Mouse (Mus musculus) liver, embryonic 13.5 days (tissue): ENCODE measurements around the gene Gm3448. TPM values are rescaled to one million over a fixed set of nuclear protein-coding genes. Genes with fewer than 3 reads are reported as not detected.
"Not testable (repeated sequence)": the region's sequence is repeated elsewhere in the genome, so short reads cannot be mapped to it uniquely, and the experiment has no call there.

Experiments
- ATAC-seq: fragments of 200-750 bp; cut with Nextera tagmentation; 2 replicates; pipeline ENCODE4 v1.8.0; 2017; ENCODE audit warnings: low read depth, mild to moderate bottlenecking, moderate number of reproducible peaks, moderate library complexity
- DNase-seq: peaks from one replicate; pipeline ENCODE4 v3.0.0; 2022
- H3K27ac ChIP-seq: fragments of 300-500 bp; sonication (generic); 2 replicates; pipeline ENCODE4 v1.5.1; 2015; ENCODE audit warnings: moderate library complexity, mild to moderate bottlenecking, inconsistent platforms
- H3K27me3 ChIP-seq: fragments of 300-500 bp; sonication (generic); 2 replicates; pipeline ENCODE4 v1.6.1; 2015; ENCODE audit warnings: mild to moderate bottlenecking, inconsistent platforms
- H3K36me3 ChIP-seq: fragments of 300-500 bp; sonication (generic); 2 replicates; pipeline ENCODE4 v1.6.1; 2015; ENCODE audit warnings: mild to moderate bottlenecking, inconsistent platforms
- H3K4me1 ChIP-seq: fragments of 300-500 bp; sonication (generic); replicated peaks from 2 replicates; pipeline ENCODE4 v1.6.1; 2015; ENCODE audit warnings: inconsistent platforms
- H3K4me2 ChIP-seq: fragments of 300-500 bp; sonication (generic); 2 replicates; pipeline ENCODE4 v1.6.1; 2015; ENCODE audit warnings: inconsistent platforms, mild to moderate bottlenecking, moderate library complexity
- H3K4me3 ChIP-seq: fragments of 300-500 bp; sonication (generic); replicated peaks from 2 replicates; pipeline ENCODE4 v1.5.1; 2015; ENCODE audit warnings: mild to moderate bottlenecking, inconsistent platforms
- H3K9ac ChIP-seq: fragments of 300-500 bp; sonication (generic); 2 replicates; pipeline ENCODE4 v1.6.1; 2015; ENCODE audit warnings: mild to moderate bottlenecking, inconsistent platforms
- H3K9me3 ChIP-seq: fragments of 300-500 bp; sonication (generic); replicated peaks from 2 replicates; pipeline ENCODE4 v1.6.1; 2016; ENCODE audit warnings: inconsistent platforms
- WGBS: fragments of 180-500 bp; shearing (Covaris S2); methylation state at CpG from one replicate; pipeline ENCODE4 v1.1.7; 2015; ENCODE audit not compliant: insufficient replicate concordance; 5-methylcytosine and 5-hydroxymethylcytosine counted together
- polyA plus RNA-seq: library from polyadenylated mRNA; unstranded; fragments of >200 nt; fragmentation: Nextera tagmentation; extraction: Ambion mirVana; gene quantifications from 2 replicates; pipeline ENCODE4 v1.2.1, GENCODE M21; 2015

Gm3448 gene
- polyA plus RNA-seq, 1 experiment from 2014 or later: 3.9 TPM

DNA sequence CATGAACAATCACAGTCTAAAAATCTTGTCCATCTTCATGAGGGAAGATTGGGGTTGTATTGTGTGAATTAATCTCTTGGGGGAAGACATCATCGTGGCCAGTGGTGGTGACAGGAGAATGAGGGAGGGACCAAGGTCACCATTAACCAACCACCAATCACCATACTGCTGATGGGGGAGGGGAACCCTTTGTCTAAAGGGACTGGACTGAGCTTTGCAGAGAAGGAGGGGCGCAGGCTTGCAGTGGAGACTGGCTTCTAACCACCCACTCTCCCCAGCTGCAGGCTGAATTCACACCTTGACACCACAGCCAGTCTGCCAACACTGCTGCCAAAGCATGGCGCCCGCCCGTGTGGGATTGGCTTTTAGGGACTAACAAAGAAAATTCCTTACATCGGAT is 24.7 kb upstream of the Gm3448 start:
- 60% methylated on average over 6 of the region's 6 CpGs for WGBS
- Histone ChIP-seq H3K9ac (no peak overlapping the region), H3K4me2 (no peak overlapping the region), H3K27ac (no peak overlapping the region), H3K4me1 (peaks cover 19% of the 10 kb centered on the region), H3K9me3 (no peaks in the 10 kb centered on the region), H3K27me3 (no peaks in the 10 kb centered on the region), H3K4me3 (no peak overlapping the region), H3K36me3 (peaks cover 22% of the 10 kb centered on the region)
- DNase-seq (no peak), ATAC-seq (peak; percentile 19; the same call in 1 of the 2 replicates)

GRCm38 (mm10) chr17:15065391-15066024 is 24.2 kb upstream of the Gm3448 start:
- Histone ChIP-seq H3K4me2 (no peak overlapping the region), H3K27me3 (no peaks in the 10 kb centered on the region), H3K27ac (no peak overlapping the region), H3K36me3 (peaks cover 25% of the 10 kb centered on the region), H3K4me1 (peaks cover 19% of the 10 kb centered on the region), H3K4me3 (no peak overlapping the region), H3K9me3 (no peaks in the 10 kb centered on the region), H3K9ac (no peak overlapping the region)
- no peak for DNase-seq
- 43% methylated on average over 13 of the region's 13 CpGs for WGBS
- no peak for ATAC-seq

DNA sequence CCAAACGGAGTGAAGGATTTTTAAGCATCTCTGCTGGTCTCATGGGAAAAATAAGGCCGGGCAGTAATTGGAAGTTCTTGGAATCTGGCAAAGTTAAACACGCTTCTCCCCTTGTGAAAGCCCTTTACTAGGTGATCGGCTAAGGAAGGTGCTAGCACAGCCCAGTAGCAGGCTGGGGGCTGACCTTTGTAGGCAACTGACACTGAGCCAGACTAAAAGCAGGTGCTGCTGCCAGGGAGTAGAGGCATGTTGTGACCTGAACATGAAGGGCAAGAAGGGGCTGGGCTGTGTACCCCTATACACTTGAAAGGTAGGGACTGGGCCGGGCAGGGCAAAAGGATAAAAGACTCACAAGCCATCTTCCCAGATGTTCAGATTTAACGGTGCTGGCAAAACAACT is 19.0 kb upstream of the Gm3448 start:
- no peak overlapping the region for H3K4me2 ChIP-seq
- H3K9ac ChIP-seq: no peak overlapping the region
- no peak overlapping the region for H3K27ac ChIP-seq
- no peak overlapping the region for H3K4me3 ChIP-seq
- ATAC-seq (no peak), DNase-seq (no peak)
- peaks cover 8% of the 10 kb centered on the region for H3K4me1 ChIP-seq
- WGBS: 82% methylated on average over 6 of the region's 6 CpGs
- H3K9me3 ChIP-seq: no peaks in the 10 kb centered on the region
- H3K27me3 ChIP-seq: no peaks in the 10 kb centered on the region
- H3K36me3 ChIP-seq: peaks cover 64% of the 10 kb centered on the region

DNA sequence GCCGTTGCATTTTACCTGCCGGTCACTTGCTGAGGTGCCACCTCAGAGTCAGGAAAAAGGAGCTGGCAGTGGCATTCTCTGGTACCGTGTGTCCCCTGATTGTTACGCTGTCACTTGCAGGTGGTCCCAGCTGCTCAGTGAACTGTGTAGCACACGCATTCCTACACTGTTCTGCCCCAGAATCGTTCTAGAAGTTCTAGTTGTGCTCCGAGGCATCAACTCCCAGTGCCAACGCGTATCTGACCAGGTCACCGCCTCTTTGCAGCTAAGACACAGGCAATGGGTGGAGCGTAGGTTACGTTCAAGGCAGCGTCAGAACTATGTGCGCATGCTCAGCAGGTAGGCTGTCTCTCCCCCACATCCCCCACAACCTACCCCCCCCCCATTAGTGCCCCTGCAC is 18.3 kb upstream of the Gm3448 start:
- no peak overlapping the region for H3K4me2 ChIP-seq
- WGBS: 87% methylated on average over 14 of the region's 14 CpGs

DNA sequence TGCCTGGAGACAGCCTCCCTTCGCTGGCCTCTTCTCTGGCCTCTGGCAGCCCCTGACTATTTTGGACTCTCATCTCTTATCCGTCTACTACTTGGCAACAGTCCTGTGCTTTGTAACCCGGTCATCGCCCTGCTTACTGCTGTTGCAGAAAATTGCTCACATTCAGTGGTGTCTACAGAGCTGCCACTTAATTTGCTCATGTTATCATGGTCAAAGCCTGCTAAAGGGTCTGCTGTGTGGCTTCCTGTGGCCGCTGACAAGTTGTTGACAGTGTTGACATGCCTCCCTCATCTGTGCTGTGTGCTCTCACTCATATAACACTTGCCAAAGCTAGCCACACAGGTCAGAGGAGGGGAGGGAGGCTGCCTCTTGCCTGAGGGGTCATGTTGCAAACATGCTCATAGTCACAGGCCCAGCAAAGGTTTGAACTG is 16.8 kb upstream of the Gm3448 start:
- 66% methylated on average over 5 of the region's 5 CpGs for WGBS

More for the DNA sequence above, 18.3 kb upstream of the Gm3448 start:
- DNase-seq (no peak), ATAC-seq (no peak)
- no peak overlapping the region for H3K4me3 ChIP-seq
- no peak overlapping the region for H3K27ac ChIP-seq
- no peak overlapping the region for H3K9ac ChIP-seq
- H3K27me3 ChIP-seq: no peaks in the 10 kb centered on the region
- peaks cover 67% of the 10 kb centered on the region for H3K36me3 ChIP-seq
- no peaks in the 10 kb centered on the region for H3K9me3 ChIP-seq
- H3K4me1 ChIP-seq: peaks cover 7% of the 10 kb centered on the region

GRCm38 (mm10) chr17:15055925-15056324 is 14.6 kb upstream of the Gm3448 start:
- no peak for DNase-seq
- H3K4me2 ChIP-seq: no peak overlapping the region
- WGBS: 65% methylated on average over 4 of the region's 4 CpGs

More for the DNA sequence above, 16.8 kb upstream of the Gm3448 start:
- no peak overlapping the region for H3K27ac ChIP-seq
- peaks cover 62% of the 10 kb centered on the region for H3K36me3 ChIP-seq
- no peaks in the 10 kb centered on the region for H3K27me3 ChIP-seq
- no peak overlapping the region for H3K4me2 ChIP-seq
- DNase-seq (no peak), ATAC-seq (peak; percentile 33; the same call in 1 of the 2 replicates)
- no peak overlapping the region for H3K9ac ChIP-seq
- H3K9me3 ChIP-seq: no peaks in the 10 kb centered on the region
- H3K4me1 ChIP-seq: peaks cover 7% of the 10 kb centered on the region
- no peak overlapping the region for H3K4me3 ChIP-seq

DNA sequence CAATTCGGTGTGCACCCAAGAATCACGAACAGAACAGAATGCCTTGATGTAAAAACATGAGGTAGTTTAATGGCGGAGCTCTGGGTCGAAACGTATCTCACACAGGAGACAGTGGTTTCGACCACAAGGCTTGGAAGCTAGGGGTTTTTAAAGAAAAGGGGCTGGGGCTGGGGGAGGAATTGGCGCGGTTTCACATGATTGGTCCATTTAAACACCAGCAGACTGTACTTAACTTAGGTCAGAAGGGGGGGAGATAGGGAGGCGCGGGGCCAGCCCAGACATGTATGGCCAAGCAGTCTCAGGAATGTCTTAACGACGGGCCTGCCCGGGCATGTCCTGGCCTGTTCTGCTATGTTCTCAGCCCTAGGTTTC is 12.5 kb upstream of the Gm3448 start:
- not testable (repeated sequence) for DNase-seq, ATAC-seq, H3K4me1 ChIP-seq, H3K9ac ChIP-seq, H3K4me2 ChIP-seq, H3K27ac ChIP-seq, H3K4me3 ChIP-seq, H3K9me3 ChIP-seq, H3K27me3 ChIP-seq
- 86% methylated on average over 11 of the region's 13 CpGs for WGBS
- peaks cover 26% of the 10 kb centered on the region for H3K36me3 ChIP-seq

More at GRCm38 (mm10) chr17:15055925-15056324, 14.6 kb upstream of the Gm3448 start:
- Histone ChIP-seq H3K9ac (no peak overlapping the region), H3K4me1 (peaks cover 7% of the 10 kb centered on the region), H3K27ac (no peak overlapping the region), H3K27me3 (no peaks in the 10 kb centered on the region), H3K4me3 (no peak overlapping the region), H3K9me3 (no peaks in the 10 kb centered on the region), H3K36me3 (peaks cover 43% of the 10 kb centered on the region)
- ATAC-seq: no peak

GRCm38 (mm10) chr17:15053183-15053828 is 12.0 kb upstream of the Gm3448 start:
- not testable (repeated sequence) for H3K4me1 ChIP-seq, H3K4me3 ChIP-seq, DNase-seq, H3K9me3 ChIP-seq, H3K27ac ChIP-seq, H3K4me2 ChIP-seq, H3K9ac ChIP-seq, H3K27me3 ChIP-seq
- peaks cover 22% of the 10 kb centered on the region for H3K36me3 ChIP-seq
- WGBS: 90% methylated on average over 6 of the region's 8 CpGs
- ATAC-seq: peak; percentile 42

DNA sequence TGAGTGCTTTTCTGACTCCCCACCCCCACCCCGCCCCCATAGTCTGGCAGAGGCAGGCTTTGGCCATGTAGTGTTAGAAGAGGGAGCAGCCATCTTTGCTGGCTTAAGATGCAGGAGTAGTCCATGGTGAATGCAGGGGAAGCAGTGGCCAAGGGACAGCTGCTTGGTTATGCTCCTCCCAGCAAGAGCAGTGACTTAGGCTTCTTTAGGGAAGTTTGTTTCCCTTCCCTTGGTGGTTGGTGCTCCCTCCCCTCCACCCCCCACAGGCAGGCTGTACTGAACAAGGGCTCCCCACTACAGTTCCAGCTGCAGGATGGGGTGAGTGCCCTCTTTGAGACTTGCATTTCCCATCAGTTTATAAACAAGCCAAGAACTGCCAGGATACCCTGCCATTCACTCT is 11.4 kb upstream of the Gm3448 start:
- 0 out of 2 replicates have a peak, but pooled peaks have one; percentile 29 for ATAC-seq
- H3K9ac ChIP-seq, H3K27ac ChIP-seq, H3K4me3 ChIP-seq, H3K4me1 ChIP-seq, H3K27me3 ChIP-seq, H3K9me3 ChIP-seq, H3K4me2 ChIP-seq, DNase-seq: not testable (repeated sequence)
- WGBS: 67% methylated on average over 1 of the region's 1 CpGs
- peaks cover 18% of the 10 kb centered on the region; the same call in 1 of the 2 replicates for H3K36me3 ChIP-seq

DNA sequence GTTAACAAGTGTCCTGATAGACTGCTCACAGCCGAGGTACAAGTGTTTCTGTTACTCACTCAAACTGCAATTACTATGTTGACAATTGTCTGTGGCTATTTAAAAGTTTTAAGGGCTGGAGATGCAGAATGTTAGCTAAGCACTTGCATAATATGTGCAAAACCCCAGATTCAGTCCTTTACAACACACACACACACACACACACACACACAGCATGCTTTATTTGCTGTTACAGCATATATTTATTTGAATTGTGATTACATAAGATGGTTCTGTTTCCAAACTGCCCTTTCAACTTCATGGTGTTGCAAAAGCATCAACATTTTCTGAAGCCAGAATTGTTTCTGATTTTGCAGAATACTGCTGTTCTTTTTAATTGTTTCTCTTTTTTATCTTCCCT is 9.0 kb upstream of the Gm3448 start:
- not testable (repeated sequence) for ATAC-seq, H3K36me3 ChIP-seq, H3K4me1 ChIP-seq, H3K4me2 ChIP-seq, H3K4me3 ChIP-seq, H3K27ac ChIP-seq, H3K9ac ChIP-seq, H3K9me3 ChIP-seq, H3K27me3 ChIP-seq, DNase-seq
- WGBS: no CpG with 5 or more reads among the region's 1 CpGs

DNA sequence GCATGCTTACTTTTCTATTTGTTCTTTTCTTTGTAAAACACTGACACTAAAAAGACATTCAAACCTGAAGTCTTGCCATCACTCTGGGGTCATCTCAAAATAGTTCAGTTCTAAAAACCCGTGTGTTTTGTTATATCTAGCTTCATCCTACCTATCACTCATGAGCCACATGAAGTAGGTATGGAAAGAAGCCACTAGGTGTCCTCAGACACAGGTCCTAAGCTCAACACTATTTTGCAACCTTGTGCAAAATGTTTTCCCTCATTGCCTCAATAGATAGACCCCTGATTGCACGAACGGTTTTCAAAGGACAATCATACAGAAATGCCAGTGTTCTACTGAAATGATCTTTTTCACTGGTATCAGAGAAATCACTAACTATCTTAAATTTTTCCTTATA is 882 bp downstream of the Gm3448 start:
- H3K4me3 ChIP-seq, H3K36me3 ChIP-seq, H3K27me3 ChIP-seq, H3K4me2 ChIP-seq, DNase-seq, H3K9ac ChIP-seq, H3K9me3 ChIP-seq, H3K4me1 ChIP-seq, H3K27ac ChIP-seq: not testable (repeated sequence)
- no CpG with 5 or more reads among the region's 3 CpGs for WGBS
- ATAC-seq: peak; percentile 26; the same call in 1 of the 2 replicates

DNA sequence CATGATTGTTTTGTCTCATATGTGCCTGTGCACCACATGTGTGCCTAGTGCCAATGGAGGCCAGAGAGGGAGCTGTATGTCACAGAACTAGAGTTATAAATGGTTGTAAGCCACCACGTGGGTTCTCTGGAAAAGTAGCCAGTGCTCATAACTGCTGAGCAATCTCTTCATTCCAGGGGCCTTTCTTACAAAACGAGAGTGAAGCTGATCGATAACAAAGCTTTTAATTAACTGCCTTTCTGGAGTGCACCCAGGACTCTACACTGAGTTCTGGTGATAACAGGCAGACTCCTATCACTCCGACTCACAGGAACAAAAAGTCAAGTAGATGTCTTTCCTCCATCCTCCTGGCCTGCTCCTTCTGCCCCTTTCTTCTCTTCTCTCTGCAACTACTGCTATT is 9.9 kb downstream of the Gm3448 start:
- not testable (repeated sequence) for H3K4me3 ChIP-seq, H3K9me3 ChIP-seq, H3K27me3 ChIP-seq, H3K9ac ChIP-seq, H3K4me2 ChIP-seq, DNase-seq, H3K36me3 ChIP-seq, H3K4me1 ChIP-seq, H3K27ac ChIP-seq
- ATAC-seq: peak; percentile 83
- no CpG with 5 or more reads among the region's 4 CpGs for WGBS
